Mouse (Mus musculus): ENCODE measurements around the gene Bicdl1. TPM values are rescaled to one million over a fixed set of nuclear protein-coding genes. Genes with fewer than 3 reads are reported as not detected.

Gene Bicdl1
- polyA plus RNA-seq, 1 experiment from 2014 or later, result 10.8 TPM

DNA sequence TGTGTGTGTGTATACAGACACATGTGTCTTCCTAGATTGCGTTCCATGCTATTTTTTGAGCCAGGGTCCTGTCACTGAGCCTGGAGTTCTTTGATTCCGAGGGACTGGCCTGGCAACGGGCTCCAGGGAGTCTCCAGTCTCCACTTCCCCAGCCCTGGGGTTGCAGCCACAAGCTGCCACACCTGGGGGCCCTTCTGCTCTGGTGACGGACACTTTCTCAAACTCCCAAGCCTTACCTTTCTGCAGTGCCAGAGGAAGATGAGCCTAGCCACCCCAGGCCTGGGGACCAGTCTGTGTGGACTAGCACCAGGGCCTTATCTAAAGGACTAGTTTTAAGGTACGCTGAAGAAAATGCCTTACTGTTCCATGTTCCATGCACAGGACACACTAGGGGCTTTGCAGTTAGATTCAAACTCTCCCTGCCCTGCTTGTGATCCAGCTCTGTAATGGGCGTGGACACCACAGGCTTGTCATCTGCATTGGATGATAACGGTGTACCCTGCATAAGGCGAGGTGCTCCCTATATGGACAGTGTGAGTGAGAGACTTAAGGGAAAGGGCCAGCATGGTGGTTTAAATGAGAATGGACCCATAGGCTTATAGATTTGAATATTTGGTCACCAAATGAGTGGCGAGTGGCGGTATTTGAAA lies 105.1 kb downstream of the Bicdl1 start:
- Histone ChIP-seq H3K4me3 (replicated peaks) (no peak overlapping the region), H3K9ac (replicated peaks) (no peak overlapping the region), H3K36me3 (peaks cover 14% of the 10 kb centered on the region; the same call in 1 of the 2 replicates), H3K4me2 (no peak overlapping the region), H3K4me1 (replicated peaks) (peaks cover 9% of the 10 kb centered on the region), H3K27ac (no peak overlapping the region), H3K9me3 (no peaks in the 10 kb centered on the region), H3K27me3 (no peaks in the 10 kb centered on the region)
- ATAC-seq (ENCODE audit: insufficient number of reproducible peaks, insufficient read depth, low FRiP score, low TSS enrichment, low read depth), result no peak
- 87% methylated on average over 10 of the region's 10 CpGs for whole genome bisulfite sequencing

DNA sequence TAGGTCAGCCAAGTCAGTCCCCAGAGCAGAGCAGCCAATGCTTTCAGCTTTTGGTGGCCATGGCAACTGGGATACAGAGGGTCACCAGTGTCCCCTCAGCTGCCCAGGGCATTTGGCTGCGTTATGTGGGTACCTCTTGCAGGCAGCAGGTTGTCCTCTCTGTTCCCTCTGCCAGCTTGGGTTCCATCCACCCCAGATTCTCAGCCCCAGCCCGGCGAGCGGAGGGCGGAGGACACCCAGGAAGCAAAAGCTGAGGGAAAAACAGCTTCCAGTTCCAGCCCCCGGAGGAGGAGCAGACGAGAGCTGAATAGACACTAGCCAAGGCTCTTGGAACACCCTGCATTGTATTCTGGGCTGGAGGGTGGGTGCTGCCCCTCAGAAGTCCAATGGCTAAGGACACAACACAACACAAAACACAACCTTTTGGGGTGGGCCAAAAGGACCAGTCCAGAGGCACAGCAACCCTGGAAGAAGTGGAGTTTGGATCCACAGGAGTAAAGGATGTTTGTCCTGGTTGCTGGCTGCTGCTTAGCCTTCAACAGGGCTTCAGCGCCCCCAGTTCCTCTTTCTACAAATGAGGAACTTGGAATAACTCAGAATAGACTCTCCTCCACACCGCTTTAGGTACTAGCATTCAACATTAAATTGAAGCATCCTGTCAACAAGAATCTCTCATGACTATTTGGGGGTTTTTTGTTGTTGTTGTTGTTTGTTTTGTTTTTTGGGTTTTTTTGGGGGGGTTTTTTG lies 107.6 kb downstream of the Bicdl1 start:
- Histone ChIP-seq H3K9me3 (no peaks in the 10 kb centered on the region), H3K4me2 (no peak overlapping the region), H3K27me3 (no peaks in the 10 kb centered on the region), H3K4me3 (replicated peaks) (no peak overlapping the region), H3K36me3 (peaks cover 38% of the 10 kb centered on the region), H3K4me1 (replicated peaks) (no peaks in the 10 kb centered on the region), H3K9ac (replicated peaks) (no peak overlapping the region), H3K27ac (no peak overlapping the region; the same call in 1 of the 2 replicates)
- 88% methylated on average over 9 of the region's 9 CpGs for WGBS
- ATAC-seq (ENCODE audit: insufficient number of reproducible peaks, insufficient read depth, low FRiP score, low TSS enrichment, low read depth), result no peak

GRCm38 (mm10) chr5:115622686-115623085 lies 108.7 kb downstream of the Bicdl1 start:
- Histone ChIP-seq H3K9me3 (no peaks in the 10 kb centered on the region), H3K27ac (no peak overlapping the region), H3K4me1 (replicated peaks) (no peaks in the 10 kb centered on the region), H3K4me2 (no peak overlapping the region), H3K27me3 (no peaks in the 10 kb centered on the region), H3K36me3 (peaks cover 50% of the 10 kb centered on the region), H3K9ac (replicated peaks) (no peak overlapping the region), H3K4me3 (replicated peaks) (no peak overlapping the region)
- WGBS, result 87% methylated on average over 7 of the region's 7 CpGs
- no peak for ATAC-seq (ENCODE audit: insufficient number of reproducible peaks, insufficient read depth, low FRiP score, low TSS enrichment, low read depth)

DNA sequence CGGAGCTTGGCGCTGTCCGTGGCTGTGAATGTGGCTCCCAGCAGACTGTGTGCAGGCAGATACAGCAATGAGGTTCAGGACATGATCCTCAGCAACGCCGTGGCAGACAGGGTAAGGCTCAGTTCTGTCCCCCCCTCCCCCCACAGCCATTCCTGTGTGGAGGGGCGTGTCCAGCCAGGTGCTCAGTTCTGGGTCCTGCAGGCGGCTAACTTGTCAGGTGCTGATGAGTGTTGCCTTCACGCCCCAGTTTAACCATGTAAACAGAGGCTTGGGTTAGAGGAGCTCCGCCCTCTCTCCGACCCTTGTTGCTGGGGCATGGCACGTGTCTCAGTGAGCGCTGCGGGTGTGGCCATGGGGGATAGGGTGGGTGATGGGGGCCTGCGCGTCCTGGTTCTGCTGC lies 111.7 kb downstream of the Bicdl1 start:
- Histone ChIP-seq H3K27me3 (no peaks in the 10 kb centered on the region), H3K4me3 (replicated peaks) (no peak overlapping the region), H3K9me3 (no peaks in the 10 kb centered on the region), H3K36me3 (peaks cover 80% of the 10 kb centered on the region), H3K4me2 (no peak overlapping the region), H3K4me1 (replicated peaks) (no peaks in the 10 kb centered on the region), H3K9ac (replicated peaks) (no peak overlapping the region), H3K27ac (no peak overlapping the region)
- WGBS, result 93% methylated on average over 15 of the region's 15 CpGs
- ATAC-seq (ENCODE audit: insufficient number of reproducible peaks, insufficient read depth, low FRiP score, low TSS enrichment, low read depth), result no peak

DNA sequence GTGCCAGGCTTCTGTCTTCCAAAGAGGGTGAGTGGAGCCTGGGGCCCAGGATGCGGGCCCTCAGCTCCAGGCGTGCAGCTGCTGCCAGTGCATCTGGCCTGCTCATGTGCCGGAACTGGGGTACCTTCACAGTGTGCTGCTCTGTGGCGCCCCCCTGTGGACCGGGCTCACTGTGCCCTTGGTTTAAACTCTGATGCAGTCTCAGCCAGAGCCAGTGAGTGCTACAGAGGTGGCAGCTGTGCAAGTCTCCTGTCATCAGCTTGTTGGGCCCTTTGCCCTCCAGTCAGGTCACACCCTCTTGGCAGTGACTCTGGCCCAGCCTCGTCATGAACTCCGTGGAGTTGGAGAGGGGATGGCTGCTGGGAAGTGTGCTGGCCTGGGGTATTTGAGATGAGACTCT lies 116.5 kb downstream of the Bicdl1 start:
- H3K36me3 ChIP-seq, result peaks cover 99% of the 10 kb centered on the region
- ATAC-seq (ENCODE audit: insufficient number of reproducible peaks, insufficient read depth, low FRiP score, low TSS enrichment, low read depth), result no peak

GRCm38 (mm10) chr5:115613332-115613731 lies 118.1 kb downstream of the Bicdl1 start:
- 92% methylated on average over 9 of the region's 9 CpGs for WGBS
- no peaks in the 10 kb centered on the region for H3K9me3 ChIP-seq
- no peak overlapping the region for H3K27ac ChIP-seq
- H3K4me2 ChIP-seq, result no peak overlapping the region
- H3K4me1 ChIP-seq (replicated peaks), result no peaks in the 10 kb centered on the region
- no peaks in the 10 kb centered on the region for H3K27me3 ChIP-seq
- peaks cover 99% of the 10 kb centered on the region for H3K36me3 ChIP-seq
- no peak overlapping the region for H3K9ac ChIP-seq (replicated peaks)
- no peak overlapping the region for H3K4me3 ChIP-seq (replicated peaks)
- no peak for ATAC-seq (ENCODE audit: insufficient number of reproducible peaks, insufficient read depth, low FRiP score, low TSS enrichment, low read depth)

More for the DNA sequence above, 116.5 kb downstream of the Bicdl1 start:
- 79% methylated on average over 7 of the region's 7 CpGs for whole genome bisulfite sequencing
- Histone ChIP-seq H3K27me3 (no peaks in the 10 kb centered on the region), H3K9ac (replicated peaks) (no peak overlapping the region), H3K4me3 (replicated peaks) (no peak overlapping the region), H3K4me1 (replicated peaks) (no peaks in the 10 kb centered on the region), H3K9me3 (no peaks in the 10 kb centered on the region), H3K4me2 (no peak overlapping the region), H3K27ac (no peak overlapping the region)

- ATAC-seq (ENCODE audit: insufficient number of reproducible peaks, insufficient read depth, low FRiP score, low TSS enrichment, low read depth), result no peak
- 88% methylated on average over 11 of the region's 11 CpGs for WGBS
- no peaks in the 10 kb centered on the region for H3K9me3 ChIP-seq
Observed at GRCm38 (mm10) chr5:115611566-115611965, 119.9 kb downstream of the Bicdl1 start.

DNA sequence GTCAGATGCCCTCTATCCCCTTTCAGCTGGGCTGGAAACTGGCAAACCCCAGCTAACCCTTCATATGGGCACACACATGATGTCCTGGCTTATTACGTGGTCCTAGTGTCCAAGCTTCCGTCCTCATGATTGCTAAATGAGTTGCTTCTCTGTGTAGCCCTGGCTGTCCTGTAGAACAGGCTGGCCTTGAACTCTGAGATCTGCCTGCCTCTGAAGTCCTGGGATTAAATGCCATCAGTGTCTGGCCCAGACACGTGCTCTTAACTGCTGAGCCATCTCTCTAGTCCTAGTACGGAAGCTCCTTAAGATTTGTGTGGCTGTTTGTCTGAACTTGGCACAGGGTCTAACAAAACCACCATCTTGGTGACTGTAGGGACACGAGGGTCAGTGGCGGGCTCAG lies 127.9 kb downstream of the Bicdl1 start:
- no peak overlapping the region for H3K4me2 ChIP-seq
- WGBS, result 95% methylated on average over 6 of the region's 6 CpGs

More at GRCm38 (mm10) chr5:115611566-115611965, 119.9 kb downstream of the Bicdl1 start:
- Histone ChIP-seq H3K27ac (no peak overlapping the region), H3K4me2 (no peak overlapping the region), H3K4me1 (replicated peaks) (no peaks in the 10 kb centered on the region), H3K4me3 (replicated peaks) (no peak overlapping the region), H3K36me3 (peaks cover 98% of the 10 kb centered on the region), H3K27me3 (no peaks in the 10 kb centered on the region), H3K9ac (replicated peaks) (no peak overlapping the region)

More for the DNA sequence above, 127.9 kb downstream of the Bicdl1 start:
- H3K36me3 ChIP-seq, result peaks cover 97% of the 10 kb centered on the region
- H3K27ac ChIP-seq, result no peak overlapping the region
- no peak overlapping the region for H3K4me3 ChIP-seq (replicated peaks)
- H3K27me3 ChIP-seq, result no peaks in the 10 kb centered on the region
- H3K9me3 ChIP-seq, result no peaks in the 10 kb centered on the region
- no peaks in the 10 kb centered on the region for H3K4me1 ChIP-seq (replicated peaks)
- ATAC-seq (ENCODE audit: insufficient number of reproducible peaks, insufficient read depth, low FRiP score, low TSS enrichment, low read depth), result no peak
- H3K9ac ChIP-seq (replicated peaks), result no peak overlapping the region

Small RNA genes lying within 50 kb of the gene (microRNA-seq; reads per million reads assigned to microRNA genes)
- gene Mir7030, result not detected

Other genes starting within 250 kb of the Bicdl1 start
- 21.9 and 24.9 TPM in 2 replicates for gene Sirt4, start 246.9 kb downstream of the Bicdl1 start, polyA plus RNA-seq (2016; fragmentation: Nextera tagmentation; extraction: Ambion mirVana)
- gene Pxn, start 224.9 kb downstream of the Bicdl1 start, polyA plus RNA-seq (2016; fragmentation: Nextera tagmentation; extraction: Ambion mirVana), result 40.3 and 47.1 TPM in 2 replicates
- gene Rplp0, start 172.2 kb downstream of the Bicdl1 start, polyA plus RNA-seq (2016; fragmentation: Nextera tagmentation; extraction: Ambion mirVana), result 1,237 and 1,243 TPM in 2 replicates
- 55.4 and 57.4 TPM in 2 replicates for gene Gcn1l1, start 166.4 kb downstream of the Bicdl1 start, polyA plus RNA-seq (2016; fragmentation: Nextera tagmentation; extraction: Ambion mirVana)
- 14.5 and 17.7 TPM in 2 replicates for gene Rab35, start 99.7 kb downstream of the Bicdl1 start, polyA plus RNA-seq (2016; fragmentation: Nextera tagmentation; extraction: Ambion mirVana)
- 38.0 and 41.5 TPM in 2 replicates for gene Cit, start 113.7 kb upstream of the Bicdl1 start, polyA plus RNA-seq (2016; fragmentation: Nextera tagmentation; extraction: Ambion mirVana)

All from limb, embryonic 12.5 days (tissue).